Mouse (Mus musculus): ENCODE data around the gene Ebf4. TPM values are rescaled to one million over a fixed set of nuclear protein-coding genes. Genes with fewer than 3 reads are reported as not detected.
"Not testable (repeated sequence)": the region's sequence is repeated elsewhere in the genome, so short reads cannot be mapped to it uniquely, and the experiment has no call there.

Ebf4 gene
- total RNA-seq, 4 experiments from 2014 or later, result 0.20 to 0.78 (median 0.58) TPM

DNA sequence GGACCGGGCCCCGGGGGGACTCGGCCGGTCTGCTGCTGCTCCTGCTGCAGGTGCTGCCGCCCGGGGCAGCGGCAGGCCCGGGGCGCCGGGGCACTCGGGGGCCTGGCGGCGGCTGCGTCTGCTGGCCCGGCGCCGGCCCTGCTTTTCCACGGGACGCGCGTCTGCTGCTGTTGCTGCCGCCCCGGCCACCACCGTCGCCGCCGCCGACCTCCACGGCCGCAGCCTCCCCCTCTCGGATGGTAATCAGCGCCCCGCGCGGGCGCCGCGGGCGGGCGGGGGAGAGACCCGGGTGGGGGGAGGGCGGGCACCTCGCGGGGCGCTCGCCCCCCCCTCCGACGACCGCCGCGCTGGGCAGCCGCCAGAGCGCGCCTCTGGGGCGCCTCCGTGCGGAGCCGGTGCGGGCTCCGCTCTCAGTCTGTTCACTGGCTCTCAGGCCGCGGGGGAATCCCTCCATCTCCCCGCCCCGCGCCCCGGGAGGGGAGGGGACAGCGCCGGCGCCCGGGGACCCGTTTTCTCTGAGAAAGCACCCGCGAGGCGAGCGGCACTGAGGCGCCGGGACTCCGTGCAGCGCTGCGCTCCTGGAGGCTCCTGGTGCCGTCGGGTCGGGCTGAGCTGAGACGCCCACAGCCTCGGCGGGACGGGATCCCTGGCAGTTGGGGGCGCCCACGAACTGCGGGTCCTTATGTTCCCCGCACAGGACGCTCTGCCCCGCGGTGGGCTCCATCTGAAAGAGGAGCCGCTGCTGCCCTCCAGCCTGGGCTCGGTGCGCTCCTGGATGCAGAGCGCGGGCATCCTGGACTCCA, 563 bp downstream of the Ebf4 start:
- no peak for DNase-seq (ENCODE audit: low spot score)

DNA sequence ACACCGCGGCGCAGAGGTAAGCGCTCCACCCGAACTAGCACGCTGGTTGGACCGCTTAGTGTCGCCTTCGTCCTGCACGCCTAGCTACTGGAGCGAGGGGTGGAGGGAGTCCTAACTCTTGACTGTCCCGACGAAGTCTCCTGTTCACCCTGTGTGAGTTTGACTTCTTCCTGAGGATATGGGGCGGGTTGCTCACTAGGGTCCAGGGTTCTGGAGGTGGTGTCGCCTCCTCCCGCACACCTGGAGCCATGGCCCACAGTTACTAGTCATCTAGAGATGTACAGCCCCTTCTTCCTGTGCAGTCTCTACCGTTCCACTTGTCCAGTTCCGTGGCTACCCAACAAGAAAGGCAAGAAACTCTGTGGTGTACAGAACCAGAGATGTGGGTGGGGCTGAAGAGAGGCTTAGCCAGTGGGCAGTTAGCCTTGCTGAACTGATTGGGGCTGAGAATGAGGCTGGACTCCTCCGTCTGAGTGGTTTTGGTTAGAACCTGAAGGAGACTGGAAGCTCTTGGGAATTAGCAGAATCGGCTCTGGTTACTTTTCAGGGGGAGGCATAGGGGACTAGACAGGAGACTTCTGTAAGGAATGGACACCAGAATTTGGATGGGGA, 1.3 kb downstream of the Ebf4 start:
- DNase-seq (ENCODE audit: low spot score), result no peak

DNA sequence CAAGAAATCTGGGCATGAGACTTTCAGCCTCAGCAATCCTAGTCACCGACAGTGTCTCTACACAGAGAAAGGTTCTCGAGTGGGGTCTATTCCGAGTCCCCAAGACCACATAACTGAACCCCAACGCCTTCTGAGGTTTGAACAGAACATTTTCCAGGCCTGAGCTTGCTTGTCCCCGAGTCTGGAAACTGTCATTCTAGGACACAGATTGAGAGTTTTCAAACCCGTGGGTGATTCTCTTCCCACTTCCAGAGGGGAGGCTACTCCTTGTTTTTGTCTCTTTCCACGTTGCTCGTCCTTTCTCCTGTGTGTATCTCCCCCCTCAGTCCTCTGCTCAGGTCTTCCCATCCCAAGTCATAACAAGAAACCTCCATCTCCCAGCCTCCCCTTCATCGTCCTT, 2.6 kb downstream of the Ebf4 start:
- no peak for DNase-seq (ENCODE audit: low spot score)

DNA sequence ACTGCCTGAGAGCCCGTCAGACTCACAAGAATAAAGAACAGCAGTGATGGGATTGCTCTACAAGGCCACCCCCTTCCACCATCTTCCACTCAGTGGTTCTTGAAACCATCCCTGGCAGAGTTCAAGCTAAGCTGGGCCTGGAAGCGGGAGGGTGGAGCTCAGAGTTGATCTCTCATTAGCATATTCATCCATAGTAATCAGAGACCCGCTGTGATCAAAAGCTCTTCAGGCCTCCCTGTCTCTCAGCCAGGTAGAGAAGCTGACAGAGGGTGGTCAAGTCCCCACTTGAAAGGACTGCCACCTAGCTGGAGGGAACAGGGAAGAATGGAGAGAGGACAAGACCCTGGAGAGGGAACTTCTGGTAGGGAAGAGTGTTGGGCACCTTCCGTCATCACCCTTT, 8.0 kb downstream of the Ebf4 start:
- DNase-seq (ENCODE audit: low spot score), result no peak

DNA sequence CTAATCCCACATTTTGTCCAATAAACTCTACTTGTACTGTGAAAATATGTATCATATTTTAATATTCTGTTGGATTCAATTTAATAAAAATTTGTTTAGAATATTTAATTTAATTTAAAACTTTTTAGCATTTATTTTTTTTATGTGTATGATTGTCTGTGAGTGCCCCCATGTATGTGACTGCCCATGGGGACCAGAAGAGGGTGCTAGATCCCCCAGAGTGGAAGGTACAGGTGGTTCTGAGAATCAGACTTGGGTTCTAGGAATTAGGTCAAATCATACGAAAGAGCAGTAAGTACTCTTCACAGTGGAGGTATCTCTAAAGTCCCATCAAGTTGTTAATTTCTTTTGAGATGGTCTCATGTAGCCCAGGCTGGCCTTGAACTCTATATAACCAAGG, 32.1 kb downstream of the Ebf4 start:
- no peak for DNase-seq (ENCODE audit: low spot score)

DNA sequence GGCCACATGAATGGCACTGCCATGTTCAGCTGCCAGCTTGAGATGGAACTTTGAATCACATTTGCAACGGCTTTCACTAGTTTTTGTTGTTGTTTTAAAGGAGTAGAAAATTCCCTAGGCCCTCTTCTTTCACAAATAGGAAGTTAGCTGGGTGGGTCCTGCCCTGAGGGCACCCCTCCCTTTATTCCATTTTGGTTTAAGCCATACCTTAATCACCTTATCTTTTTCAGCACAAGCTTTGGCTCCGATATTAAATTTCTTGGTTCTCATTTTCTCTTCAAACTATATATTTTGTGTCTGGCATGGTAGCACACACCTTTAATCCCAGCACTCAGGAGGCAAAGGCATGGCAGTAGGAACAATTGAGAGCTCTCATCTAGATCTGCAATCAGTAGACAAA, 34.5 kb downstream of the Ebf4 start:
- no peak for DNase-seq (ENCODE audit: low spot score)

DNA sequence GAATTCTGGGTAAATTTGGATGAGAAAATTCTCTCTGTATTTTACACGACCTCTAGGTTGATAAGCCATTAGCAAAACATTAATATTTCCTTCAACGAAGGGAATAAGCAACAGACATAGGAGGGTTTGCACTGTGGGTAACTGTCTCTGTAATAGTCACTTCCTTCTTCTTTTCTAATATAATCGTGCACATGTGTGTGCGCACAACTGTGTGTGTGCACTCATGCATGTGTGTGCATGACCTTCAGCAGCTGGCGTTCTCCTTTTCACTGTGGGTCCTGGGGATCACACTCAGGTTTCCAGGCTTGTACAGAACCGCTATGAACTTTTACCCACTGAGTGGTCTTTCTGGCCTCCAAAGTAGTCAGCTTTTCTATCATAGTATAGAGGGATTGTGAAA, 40.1 kb downstream of the Ebf4 start:
- DNase-seq (ENCODE audit: low spot score), result no peak

DNA sequence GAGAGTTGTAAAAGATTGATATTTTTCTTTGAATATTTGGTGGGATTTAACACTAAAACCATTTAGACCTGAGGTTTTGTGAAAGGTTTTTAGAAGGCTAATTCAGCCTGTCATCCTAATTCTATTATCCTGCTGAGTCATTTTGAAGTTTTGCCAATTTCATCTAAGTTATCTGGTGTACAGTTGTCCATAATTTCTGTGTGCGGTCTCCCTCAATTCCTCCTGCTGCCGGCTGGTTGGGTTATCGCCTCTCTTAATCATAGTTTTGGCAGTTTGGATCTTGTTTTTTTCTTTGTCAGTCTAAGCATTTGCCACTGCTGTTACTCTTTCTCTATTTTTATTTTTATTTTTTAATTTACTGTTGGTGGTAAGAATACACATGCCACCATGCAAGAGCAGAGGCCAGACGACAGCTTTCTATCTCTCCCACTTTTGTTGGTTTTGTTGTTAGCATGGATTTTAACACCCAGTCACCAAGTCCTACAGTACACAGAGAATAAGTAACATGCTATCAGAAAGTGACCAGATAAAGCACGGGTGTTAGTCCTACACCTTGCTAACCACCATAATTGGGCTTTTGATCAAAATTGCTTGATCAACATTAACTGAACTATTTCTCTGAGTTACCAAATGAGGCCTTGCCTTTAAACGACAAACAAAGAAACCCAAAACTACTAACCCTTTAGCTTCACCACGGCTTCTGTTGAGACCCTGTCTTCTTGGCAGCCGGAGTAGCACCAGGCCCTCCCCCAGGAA, 45.7 kb downstream of the Ebf4 start:
- no peak for DNase-seq (ENCODE audit: low spot score)

DNA sequence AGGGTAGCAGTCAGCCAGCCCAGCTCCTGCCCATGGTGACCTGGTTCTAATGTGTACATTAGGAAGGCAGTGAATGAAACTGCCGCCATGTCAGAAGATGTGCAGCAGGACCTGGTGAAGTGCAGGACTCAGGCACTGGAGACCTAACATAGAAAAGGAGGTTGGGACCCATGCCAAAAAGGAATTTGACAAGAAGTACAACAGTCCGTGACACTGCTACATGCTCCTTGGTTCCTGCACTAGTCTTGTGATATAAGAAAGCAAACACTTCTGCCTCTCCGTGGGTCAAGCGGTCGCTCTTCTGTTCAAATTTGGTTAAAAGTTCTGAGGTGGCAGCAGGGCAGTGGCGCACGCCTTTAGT, 46.2 kb downstream of the Ebf4 start:
- no peak for DNase-seq (ENCODE audit: low spot score)

DNA sequence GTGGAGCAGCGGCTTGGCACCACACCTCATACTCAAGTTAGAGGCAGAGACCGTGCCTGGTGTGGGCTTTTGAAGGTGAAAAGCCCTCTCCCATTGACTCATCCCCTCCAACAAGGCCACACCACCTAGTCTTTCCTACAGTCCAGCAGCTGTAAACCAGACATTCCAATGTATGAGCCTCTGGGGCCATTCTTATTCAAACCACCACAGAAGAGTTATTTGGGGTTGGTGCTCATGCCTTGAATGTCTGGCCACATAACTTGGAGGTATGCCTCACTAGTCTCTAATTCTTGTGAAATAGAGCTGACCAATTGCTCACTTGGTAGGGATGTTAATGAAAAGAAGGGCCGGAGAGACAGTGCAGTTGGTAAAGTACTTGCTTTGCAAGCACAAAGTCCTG, 55.4 kb downstream of the Ebf4 start:
- no peak for DNase-seq (ENCODE audit: low spot score)

DNA sequence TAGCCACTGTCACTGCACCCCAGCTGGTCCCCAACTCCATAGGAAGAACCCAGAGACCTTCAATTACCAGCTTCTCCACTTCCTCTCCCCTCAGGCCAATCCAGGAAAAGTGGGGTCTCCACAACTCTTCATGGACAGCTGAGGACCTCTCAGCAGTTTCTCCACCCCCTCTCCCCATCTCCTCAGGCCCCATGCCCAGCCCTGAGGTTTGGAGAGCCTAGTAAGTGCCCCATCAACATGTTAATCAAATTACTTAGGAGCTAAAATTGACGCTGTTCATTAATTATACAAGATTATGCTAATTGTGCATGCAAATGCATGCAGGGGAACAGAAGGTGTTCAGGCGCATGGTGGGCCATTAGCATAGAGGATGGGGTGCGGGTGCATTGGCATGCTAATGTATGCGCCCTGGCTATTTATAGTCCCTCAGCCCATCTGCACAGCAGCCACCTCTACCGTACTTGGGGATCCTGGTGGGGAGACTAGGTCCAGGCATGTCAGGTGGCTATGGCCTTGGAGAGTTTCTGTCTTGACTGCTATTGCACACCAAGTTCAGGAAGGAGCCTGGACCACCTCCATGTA, 56.9 kb downstream of the Ebf4 start:
- DNase-seq (ENCODE audit: low spot score), result no peak

DNA sequence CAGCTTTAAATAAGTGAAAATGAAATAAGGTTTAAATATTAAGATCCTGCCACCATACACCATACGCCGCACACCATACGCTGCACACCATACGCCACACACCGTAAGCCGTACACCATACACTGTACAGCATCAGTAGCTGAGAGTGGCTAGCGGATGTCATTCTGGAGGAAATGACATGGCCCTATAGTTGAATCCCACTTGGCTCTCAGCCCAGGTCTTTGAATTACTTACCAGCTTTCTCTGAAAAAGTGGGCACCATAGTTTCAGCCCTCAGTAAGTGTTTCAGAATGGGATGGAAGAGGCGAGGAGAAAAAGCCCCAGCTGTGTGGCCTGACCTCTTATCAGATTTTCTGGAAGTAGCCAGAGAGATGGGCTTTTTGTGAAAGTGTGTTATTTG, 58.4 kb downstream of the Ebf4 start:
- DNase-seq (ENCODE audit: low spot score), result no peak

DNA sequence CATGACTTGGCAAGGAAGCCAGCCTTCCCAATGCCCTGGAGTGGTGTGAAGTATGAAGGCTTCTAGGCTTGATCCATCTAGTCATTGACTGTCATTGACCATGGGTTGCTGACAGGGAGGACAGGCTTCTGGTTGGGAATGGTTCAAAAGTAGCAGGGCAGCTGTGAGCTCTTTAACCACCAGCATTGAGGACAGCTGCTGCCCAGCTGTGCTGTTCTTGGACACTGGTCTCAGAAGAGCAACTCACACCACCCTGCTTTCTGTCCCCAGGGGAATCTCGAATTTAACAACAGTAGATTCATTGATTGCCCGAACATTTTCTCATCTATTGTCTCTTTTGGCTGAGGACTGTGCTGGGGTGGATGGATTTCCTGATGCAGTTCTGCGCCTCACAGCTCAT, 58.9 kb downstream of the Ebf4 start:
- DNase-seq (ENCODE audit: low spot score), result no peak

DNA sequence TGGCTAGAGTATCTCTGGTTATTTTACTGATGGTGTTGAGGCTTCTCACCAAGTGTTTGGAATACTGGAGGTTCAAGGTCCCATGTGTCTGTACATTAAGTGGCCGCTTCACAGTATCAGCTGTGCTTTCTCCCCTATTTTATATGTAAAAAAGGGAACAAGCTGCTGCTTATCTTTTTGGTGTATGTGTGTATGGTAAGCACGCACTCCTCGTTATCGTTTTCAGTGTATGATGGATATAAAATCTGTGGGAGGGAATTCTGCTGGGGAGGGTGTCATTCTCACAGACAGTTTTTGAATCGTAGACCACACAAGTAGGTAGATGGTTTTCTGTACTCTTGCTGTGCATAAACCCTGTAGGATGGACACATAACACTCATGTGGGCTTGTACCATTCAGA, 62.6 kb downstream of the Ebf4 start:
- DNase-seq (ENCODE audit: low spot score), result no peak

DNA sequence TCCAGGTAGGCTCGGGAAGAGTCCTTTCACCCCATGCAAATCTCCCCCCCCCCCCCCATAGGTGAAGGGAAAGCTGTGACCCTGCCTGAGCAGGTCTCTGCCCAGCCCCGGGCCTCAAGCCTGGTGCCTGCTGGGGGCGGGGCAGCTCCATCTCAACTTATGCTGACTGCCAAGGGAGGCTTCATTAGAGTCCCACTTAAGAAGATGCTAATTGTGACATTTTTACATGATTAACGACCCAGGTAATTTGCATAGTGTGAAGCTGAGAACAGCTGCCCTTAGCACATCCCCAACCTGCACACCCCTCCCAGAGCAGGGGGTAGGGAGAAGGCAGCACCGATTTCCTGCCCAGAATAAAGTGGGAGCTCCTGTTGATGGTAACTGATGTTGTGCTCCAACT, 63.9 kb downstream of the Ebf4 start:
- no peak for DNase-seq (ENCODE audit: low spot score)

DNA sequence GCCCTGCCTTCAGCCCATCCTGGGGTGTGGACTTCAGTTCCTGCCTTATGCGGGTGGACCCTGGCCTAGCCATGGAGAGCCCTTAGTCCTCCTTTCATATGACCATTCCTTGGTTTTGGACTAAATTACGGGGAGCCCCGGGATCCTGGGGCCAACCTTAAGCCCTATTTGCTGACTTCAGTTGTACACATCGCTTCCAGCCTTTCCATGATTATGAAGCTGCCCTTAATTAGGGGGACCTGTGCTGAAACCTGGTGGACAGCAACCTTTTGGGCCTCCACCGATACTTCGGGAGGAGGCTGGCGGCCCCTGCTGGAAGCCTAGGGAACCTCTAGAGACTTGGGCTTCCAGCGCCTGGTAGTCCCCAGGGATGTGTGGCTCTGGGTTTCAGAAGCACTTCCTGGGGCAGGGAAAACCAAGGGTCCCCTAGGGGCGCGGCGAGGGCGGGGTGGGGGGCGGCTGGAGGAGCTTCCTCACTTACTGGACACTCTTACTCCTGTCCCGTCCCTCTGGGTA, 67.6 kb downstream of the Ebf4 start:
- peak; percentile 8 for DNase-seq (ENCODE audit: low spot score)

DNA sequence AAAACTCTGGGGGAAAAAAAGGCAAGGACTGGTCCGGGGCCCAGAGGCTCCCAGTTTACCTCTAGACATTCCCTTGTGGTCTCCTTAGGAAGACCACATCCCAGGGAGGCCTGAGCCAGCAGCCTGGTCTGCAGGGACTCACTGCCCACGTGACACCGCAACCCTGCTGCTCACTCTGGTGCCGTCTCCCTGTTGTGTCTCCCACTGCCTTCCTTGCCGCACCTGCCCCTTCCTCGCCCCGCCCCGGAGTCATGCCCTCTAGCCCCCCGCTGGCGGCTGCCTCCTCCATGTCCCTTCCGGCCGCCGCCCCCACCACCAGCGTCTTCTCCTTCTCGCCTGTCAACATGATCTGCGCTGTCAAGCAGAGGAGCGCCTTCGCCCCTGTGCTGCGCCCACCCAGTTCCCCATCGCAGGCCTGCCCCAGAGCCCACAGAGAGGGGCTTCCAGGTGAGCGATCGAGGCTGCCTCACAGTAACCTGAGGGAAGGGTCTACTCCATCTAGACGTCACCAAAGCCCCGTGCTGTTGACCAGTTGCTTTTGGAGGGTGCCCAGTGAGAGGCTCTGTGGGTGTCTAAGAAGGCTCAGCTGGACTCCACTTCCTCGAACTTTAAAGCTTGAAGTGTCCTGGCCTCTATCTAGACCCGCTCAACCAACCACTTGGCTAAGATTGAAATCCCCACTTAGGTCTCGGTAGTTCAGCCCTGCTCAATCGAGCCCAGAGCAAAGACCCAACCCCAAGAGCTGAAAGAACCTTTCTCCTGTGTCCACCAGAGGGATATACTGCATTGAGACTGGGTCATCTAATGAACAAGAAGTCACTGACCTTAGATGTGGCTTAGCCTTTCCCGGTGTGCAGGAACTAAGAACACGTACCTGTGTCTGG, 70.5 kb downstream of the Ebf4 start:
- DNase-seq (ENCODE audit: low spot score), result no peak

DNA sequence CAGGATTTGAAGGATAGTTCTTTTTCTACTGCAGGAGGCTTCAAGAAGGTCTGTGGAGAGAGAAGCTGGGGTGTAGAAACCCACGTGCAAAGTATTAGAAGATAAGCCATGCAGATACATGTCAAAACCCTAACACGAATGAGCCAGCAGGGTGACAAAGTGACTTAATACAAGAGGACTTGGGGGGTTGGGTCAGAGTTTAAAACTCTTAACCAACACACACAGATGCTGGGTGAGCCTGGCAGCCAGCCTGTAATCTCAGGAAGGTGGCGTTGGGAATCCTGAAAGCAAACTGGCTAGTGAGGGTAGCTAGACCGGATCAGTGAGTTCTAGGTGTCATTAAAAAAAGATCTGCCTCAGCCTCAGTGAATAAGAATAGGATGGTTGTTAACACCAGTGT, 72.4 kb downstream of the Ebf4 start:
- no peak for DNase-seq (ENCODE audit: low spot score)

DNA sequence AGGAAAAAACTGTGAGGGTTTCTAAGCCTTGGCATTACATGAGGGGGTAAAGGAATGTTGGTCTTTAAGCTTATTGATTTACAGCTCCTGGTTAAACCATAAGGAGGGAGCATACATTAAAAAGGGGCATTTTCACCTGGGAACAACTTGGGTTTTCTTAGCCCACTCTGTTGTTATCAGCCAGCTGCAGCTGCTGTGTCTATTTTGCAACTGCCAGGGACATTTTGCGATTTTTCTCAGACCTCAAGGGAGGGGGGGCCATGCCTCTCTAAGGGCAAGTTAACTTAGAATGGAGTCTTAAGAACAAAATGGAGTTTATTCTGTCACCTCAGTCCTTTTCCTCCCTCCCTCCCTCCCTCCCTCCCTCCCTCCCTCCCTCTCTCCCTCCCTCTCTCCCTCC, 78.1 kb downstream of the Ebf4 start:
- not testable (repeated sequence) for DNase-seq (ENCODE audit: low spot score)

DNA sequence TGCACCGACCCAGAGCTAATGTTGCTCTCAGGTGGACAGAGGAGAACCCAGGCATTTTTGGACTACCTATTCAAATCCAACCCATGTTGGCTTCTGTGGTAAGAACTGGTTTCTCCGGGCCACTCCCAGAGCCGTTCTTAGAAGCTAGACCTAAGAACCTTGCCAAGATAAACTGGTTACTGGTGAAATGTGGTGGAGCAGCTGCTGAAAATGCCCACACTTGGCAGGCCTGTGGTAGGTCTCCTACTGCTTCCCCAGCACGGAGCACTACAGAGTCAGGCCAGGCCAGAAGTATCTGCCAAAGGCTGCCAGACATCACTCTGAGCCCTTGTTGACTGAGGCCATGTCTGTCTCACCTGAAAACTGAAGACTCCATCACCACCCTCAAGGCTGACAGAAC, 80.0 kb downstream of the Ebf4 start:
- DNase-seq (ENCODE audit: low spot score), result no peak

DNA sequence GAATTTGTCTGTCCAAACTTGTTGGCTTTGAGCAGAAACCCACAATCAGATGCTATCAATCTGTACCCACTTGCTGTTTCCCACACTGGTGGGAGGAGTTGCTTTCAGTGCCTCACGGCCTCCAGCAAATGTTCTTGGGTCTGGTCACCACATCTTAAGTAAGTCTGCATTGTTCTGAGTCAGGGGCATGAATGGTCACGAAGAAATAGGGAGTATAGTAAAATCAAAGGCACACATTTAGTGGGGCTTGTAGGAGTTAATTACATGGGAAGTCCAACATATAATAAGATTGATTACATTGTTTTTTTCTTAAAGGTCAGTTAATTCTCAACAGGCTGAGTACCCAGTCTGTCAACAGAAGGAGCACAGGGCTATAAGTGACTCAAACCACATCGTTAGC, 88.2 kb downstream of the Ebf4 start:
- DNase-seq (ENCODE audit: low spot score), result no peak
